Mouse (Mus musculus) E14TG2a.4 (cell line): ENCODE data around the gene Cwc15.

Source experiments
- CTCF ChIP-seq: conservative IDR thresholded peaks from 2 replicates; pipeline ENCODE4 v1.5.1; 2014; ENCODE audit warnings: low read length
- NANOG ChIP-seq: IDR thresholded peaks from 2 replicates; pipeline ENCODE4 v1.6.1; 2014; ENCODE audit warnings: borderline replicate concordance, low read length, mixed read lengths
- POU5F1 ChIP-seq: IDR thresholded peaks from 2 replicates; pipeline ENCODE4 v1.6.1; 2014; ENCODE audit warnings: low read length, borderline replicate concordance

- no peak for TF ChIP-seq CTCF
- TF ChIP-seq POU5F1, result no peak
- no peak for TF ChIP-seq NANOG
Measured at GRCm38 (mm10) chr9:14559996-14560395, 59.6 kb downstream of the Cwc15 start.
